Mouse (Mus musculus): ENCODE measurements around the gene Fndc3b.

DNA sequence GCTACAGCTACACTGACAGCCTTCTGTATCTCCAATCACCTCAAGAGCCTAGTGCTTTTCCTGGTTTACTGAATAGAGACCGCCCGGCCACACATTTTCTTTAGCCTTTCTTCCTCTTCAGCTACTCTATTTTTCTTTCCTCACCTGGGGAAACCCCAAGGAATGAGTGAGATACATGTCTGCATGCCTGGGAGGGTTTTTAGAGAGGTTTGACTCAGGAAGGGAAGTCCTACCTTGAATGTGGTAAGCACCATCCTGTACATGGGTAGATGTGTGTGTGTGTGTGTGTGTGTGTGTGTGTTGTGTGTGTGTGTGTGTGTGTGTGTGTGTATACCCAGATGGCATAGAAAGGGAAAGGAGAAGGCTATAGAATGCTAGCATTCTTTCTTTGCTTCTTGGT, 299.8 kb downstream of the Fndc3b start:
- TF ChIP-seq CTCF (IDR thresholded peaks at IDR 0.05; ENCODE audit: low read depth): no peak
- TF ChIP-seq EP300 (IDR thresholded peaks at IDR 0.05; ENCODE audit: low read depth): no peak

Measured in liver, embryonic 14.5 days (tissue).